Mouse (Mus musculus): ENCODE measurements around the gene Lgr4. TPM values are rescaled to one million over a fixed set of nuclear protein-coding genes. Genes with fewer than 3 reads are reported as not detected.
A peak's percentile ranks its signal among the peaks of the same experiment; 100 is the strongest.
"Not testable (repeated sequence)": the region's sequence is repeated elsewhere in the genome, so short reads cannot be mapped to it uniquely, and the experiment has no call there.

Gene Lgr4
- 3.8 TPM for polyA plus RNA-seq (2012; fragmentation: generic; extraction: Trizol)

DNA sequence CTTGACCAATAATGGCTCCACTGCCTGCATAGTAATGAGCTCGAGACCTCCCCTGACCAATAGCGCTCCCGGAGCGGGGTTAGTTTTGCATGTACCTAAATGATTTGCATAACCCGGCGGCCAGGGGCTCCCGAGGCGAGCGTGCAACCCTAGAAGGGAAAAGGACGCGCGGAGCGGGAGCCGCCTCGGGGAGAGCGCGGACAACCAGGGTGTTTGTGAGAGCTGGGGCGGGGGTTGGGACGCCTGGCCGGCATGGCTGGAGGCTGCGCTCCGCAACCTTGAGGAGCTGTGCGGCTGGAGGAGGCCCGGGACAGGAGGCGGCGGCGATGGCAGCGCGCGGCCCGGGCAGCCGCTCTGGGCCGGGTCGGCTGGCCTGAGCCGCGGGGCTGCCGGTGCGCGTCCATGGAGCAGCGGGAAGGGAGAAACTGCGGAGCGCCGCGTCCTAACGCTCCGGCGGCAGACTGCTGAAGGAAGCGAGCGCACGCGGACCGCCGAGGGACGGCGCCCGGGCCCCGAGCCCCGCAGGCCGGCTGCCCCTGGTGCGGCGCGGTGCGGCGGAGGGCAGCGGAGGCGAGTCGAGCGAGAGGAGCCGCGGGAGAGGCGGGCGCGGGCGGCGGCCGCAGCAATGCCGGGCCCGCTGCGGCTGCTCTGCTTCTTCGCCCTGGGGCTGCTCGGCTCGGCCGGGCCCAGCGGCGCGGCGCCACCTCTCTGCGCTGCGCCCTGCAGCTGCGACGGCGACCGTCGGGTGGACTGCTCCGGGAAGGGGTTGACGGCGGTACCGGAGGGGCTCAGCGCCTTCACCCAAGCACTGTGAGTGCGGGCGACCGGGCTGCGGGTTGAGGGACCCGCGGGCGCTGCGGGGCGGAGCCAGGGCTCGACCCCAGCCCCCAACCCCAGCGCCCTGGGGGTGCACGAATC is at the start of gene Lgr4:
Gene Lgr4 (plus strand): TSS at position 152 of the 918 bp plus-strand sequence.
- Histone ChIP-seq H3K27me3 (ENCODE audit: control insufficient read depth, insufficient read depth, insufficient read length) (no peaks in the 10 kb centered on the region), H3K4me3 (peak within 1 kb of the TSS; percentile 47), H3K79me2 (ENCODE audit: control insufficient read depth, insufficient read depth) (peaks cover 45% of the 10 kb centered on the region), H3K4me2 (ENCODE audit: low read depth) (peak within 1 kb of the TSS; percentile 94), H3K36me3 (ENCODE audit: control insufficient read depth, insufficient read depth) (no peaks in the 10 kb centered on the region), H3ac (ENCODE audit: control insufficient read depth, insufficient read length) (peak within 1 kb of the TSS; percentile 61)
- TF ChIP-seq MYOG (IDR thresholded peaks at IDR 0.05; ENCODE audit: control insufficient read depth in 1 of 3, insufficient read depth in 1 of 3, insufficient read length in 2 of 3, low read depth in 2 of 3) = no peak
- no peak for TF ChIP-seq TCF3 (IDR thresholded peaks at IDR 0.05; ENCODE audit: insufficient read length, low read depth)
- TF ChIP-seq USF1 (IDR thresholded peaks at IDR 0.05; ENCODE audit: low read depth) = no peak
- no peak for TF ChIP-seq SRF (IDR thresholded peaks at IDR 0.05; ENCODE audit: control insufficient read depth, insufficient read length, low read depth)
- TF ChIP-seq MAX (IDR thresholded peaks at IDR 0.05; ENCODE audit: low read depth) = no peak
- TF ChIP-seq REST (IDR thresholded peaks at IDR 0.05; ENCODE audit: insufficient read depth, insufficient read length) = no peak
- peak; percentile 86 for TF ChIP-seq POLR2A (IDR thresholded peaks at IDR 0.05; ENCODE audit: insufficient read length, low read depth)
- TF ChIP-seq MYOD1 (IDR thresholded peaks at IDR 0.05; ENCODE audit: control insufficient read depth in 1 of 3, insufficient read length in 2 of 3, low read depth in 2 of 3) = peak in 1 of 3 experiments; percentile 10
- TF ChIP-seq CEBPB (IDR thresholded peaks at IDR 0.05; ENCODE audit: insufficient read depth, poor library complexity, severe bottlenecking) = no peak
- TF ChIP-seq E2F4 (IDR thresholded peaks at IDR 0.05; ENCODE audit: insufficient read depth) = no peak
- TF ChIP-seq TCF12 (IDR thresholded peaks at IDR 0.05; ENCODE audit: insufficient read depth, poor library complexity, severe bottlenecking) = no peak
- peak; percentile 84 for TF ChIP-seq POLR2AphosphoS2 (IDR thresholded peaks at IDR 0.05; ENCODE audit: insufficient read length, low read depth)

DNA sequence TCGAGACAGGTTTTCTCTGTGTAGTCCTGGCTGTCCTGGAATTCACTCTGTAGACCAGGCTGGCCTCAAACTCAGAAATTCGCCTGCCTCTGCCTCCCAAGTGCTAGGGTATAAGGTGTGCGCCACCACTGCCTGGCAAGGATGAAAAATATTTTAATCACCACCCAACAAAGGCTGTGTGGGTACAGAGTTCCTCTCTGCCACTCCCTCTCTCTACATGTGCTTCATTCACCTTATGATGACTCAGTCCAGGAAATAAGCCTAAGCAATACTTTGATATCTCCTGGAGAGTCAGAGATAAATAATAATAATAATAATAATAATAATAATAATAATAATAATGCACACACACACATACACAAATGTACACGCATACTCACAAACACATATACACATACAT is 38.0 kb upstream of the Lgr4 start:
- H3ac ChIP-seq (ENCODE audit: control insufficient read depth, insufficient read length); H3K79me2 ChIP-seq (ENCODE audit: control insufficient read depth, insufficient read depth); H3K4me2 ChIP-seq (ENCODE audit: low read depth): not testable (repeated sequence)

DNA sequence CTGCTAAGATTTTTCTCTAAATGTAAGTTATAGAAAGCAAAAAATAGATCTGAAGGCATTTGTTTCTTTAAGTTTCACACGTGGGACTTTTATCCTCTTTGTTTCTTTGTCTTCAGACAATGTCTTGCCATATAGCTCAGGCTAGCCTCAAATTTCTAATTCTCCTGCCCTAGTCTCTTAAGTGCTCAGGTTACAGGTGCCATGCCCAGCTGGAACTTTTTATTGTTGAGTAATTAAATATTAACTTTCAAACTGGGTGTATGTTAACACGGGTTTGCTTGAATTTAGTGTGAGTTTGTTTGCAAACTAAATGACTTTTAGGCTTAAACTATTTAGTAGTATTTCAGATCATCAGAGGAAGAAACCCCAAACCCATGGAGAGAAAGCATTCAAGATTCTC is 36.3 kb upstream of the Lgr4 start:
- H3K4me2 ChIP-seq (ENCODE audit: low read depth) = no peak overlapping the region
- no peaks in the 10 kb centered on the region for H3K27me3 ChIP-seq (ENCODE audit: control insufficient read depth, insufficient read depth, insufficient read length)
- TF ChIP-seq POLR2A (IDR thresholded peaks at IDR 0.05; ENCODE audit: insufficient read length, low read depth) (no peak), USF1 (IDR thresholded peaks at IDR 0.05; ENCODE audit: low read depth) (no peak), MYOG (IDR thresholded peaks at IDR 0.05; ENCODE audit: control insufficient read depth in 1 of 3, insufficient read depth in 1 of 3, insufficient read length in 2 of 3, low read depth in 2 of 3) (no peak)
- no peak overlapping the region for H3ac ChIP-seq (ENCODE audit: control insufficient read depth, insufficient read length)
- no peaks in the 10 kb centered on the region for H3K36me3 ChIP-seq (ENCODE audit: control insufficient read depth, insufficient read depth)
- no peaks in the 10 kb centered on the region for H3K79me2 ChIP-seq (ENCODE audit: control insufficient read depth, insufficient read depth)
- H3K4me3 ChIP-seq = no peak overlapping the region

More for the DNA sequence above, 38.0 kb upstream of the Lgr4 start:
- H3K4me3 ChIP-seq; H3K36me3 ChIP-seq (ENCODE audit: control insufficient read depth, insufficient read depth); H3K27me3 ChIP-seq (ENCODE audit: control insufficient read depth, insufficient read depth, insufficient read length): not testable (repeated sequence)

DNA sequence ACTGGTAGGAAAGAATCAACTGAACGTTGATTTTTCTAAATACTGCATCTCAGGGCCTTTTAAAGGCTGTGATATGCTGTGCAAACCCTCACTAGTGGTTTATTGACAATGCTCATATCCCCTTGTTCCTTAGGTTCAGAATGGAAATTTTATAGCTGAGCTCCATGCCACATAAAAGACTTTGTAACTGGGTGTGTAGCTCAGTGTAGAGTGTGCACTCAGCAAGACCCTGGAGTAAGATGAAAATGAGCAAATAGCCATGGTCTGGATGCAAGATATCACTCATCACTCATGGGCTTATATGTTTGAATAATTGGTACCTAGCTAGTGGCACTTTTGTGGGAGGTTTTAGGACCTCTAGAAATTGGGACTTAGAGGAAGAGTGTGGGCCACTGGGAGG is 35.8 kb upstream of the Lgr4 start:
- Histone ChIP-seq H3ac (ENCODE audit: control insufficient read depth, insufficient read length) (no peak overlapping the region), H3K4me2 (ENCODE audit: low read depth) (no peak overlapping the region), H3K36me3 (ENCODE audit: control insufficient read depth, insufficient read depth) (no peaks in the 10 kb centered on the region), H3K4me3 (no peak overlapping the region), H3K27me3 (ENCODE audit: control insufficient read depth, insufficient read depth, insufficient read length) (no peaks in the 10 kb centered on the region), H3K79me2 (ENCODE audit: control insufficient read depth, insufficient read depth) (no peaks in the 10 kb centered on the region)
- TF ChIP-seq POLR2A (IDR thresholded peaks at IDR 0.05; ENCODE audit: insufficient read length, low read depth) (no peak), SRF (IDR thresholded peaks at IDR 0.05; ENCODE audit: control insufficient read depth, insufficient read length, low read depth) (no peak), MYOG (IDR thresholded peaks at IDR 0.05; ENCODE audit: control insufficient read depth in 1 of 3, insufficient read depth in 1 of 3, insufficient read length in 2 of 3, low read depth in 2 of 3) (no peak), CEBPB (IDR thresholded peaks at IDR 0.05; ENCODE audit: insufficient read depth, poor library complexity, severe bottlenecking) (no peak), E2F4 (IDR thresholded peaks at IDR 0.05; ENCODE audit: insufficient read depth) (no peak), TCF3 (IDR thresholded peaks at IDR 0.05; ENCODE audit: insufficient read length, low read depth) (no peak)

DNA sequence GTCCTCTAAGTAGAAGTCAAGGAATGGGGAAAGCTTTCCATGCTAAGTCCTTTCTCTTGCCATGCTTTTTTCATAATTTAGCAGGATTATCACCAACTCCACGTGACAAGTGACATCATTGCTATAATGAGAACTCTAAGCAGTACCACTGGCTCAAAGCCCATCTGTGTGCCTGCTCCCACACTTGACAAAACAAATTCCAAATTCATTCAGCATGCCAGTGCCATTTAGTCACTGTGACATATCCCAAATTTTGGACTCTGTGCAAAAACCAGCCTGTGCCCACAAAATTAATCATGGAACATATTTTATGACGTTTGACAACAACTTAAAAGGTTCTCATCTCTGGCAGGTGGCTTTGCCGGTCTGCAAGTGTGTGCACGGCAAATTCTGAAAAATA is 33.3 kb upstream of the Lgr4 start:
- TF ChIP-seq POLR2A (IDR thresholded peaks at IDR 0.05; ENCODE audit: insufficient read length, low read depth) = no peak
- peak; percentile 94 for TF ChIP-seq USF1 (IDR thresholded peaks at IDR 0.05; ENCODE audit: low read depth)
- Histone ChIP-seq H3K27me3 (ENCODE audit: control insufficient read depth, insufficient read depth, insufficient read length) (no peaks in the 10 kb centered on the region), H3K4me3 (no peak overlapping the region), H3K36me3 (ENCODE audit: control insufficient read depth, insufficient read depth) (no peaks in the 10 kb centered on the region), H3ac (ENCODE audit: control insufficient read depth, insufficient read length) (no peak overlapping the region), H3K79me2 (ENCODE audit: control insufficient read depth, insufficient read depth) (no peaks in the 10 kb centered on the region), H3K4me2 (ENCODE audit: low read depth) (no peak overlapping the region)
